Mouse (Mus musculus): ENCODE data around the gene Rgl2.
"Not testable (repeated sequence)": the region's sequence is repeated elsewhere in the genome, so short reads cannot be mapped to it uniquely, and the experiment has no call there.

Rgl2 gene

GRCm38 (mm10) chr17:33936993-33937392 is 7.7 kb downstream of the Rgl2 start:
- in situ Hi-C loops (cut with MboI; ENCODE audit: low pct_unique_long_range_greater_than_20kb in 1 of 2, low sequenced_read_pairs in 2 of 2, unreplicated experiment in 1 of 2) = no loop called here

GRCm38 (mm10) chr17:33938783-33939182 is 9.4 kb downstream of the Rgl2 start:
- in situ Hi-C loops (cut with MboI; ENCODE audit: low pct_unique_long_range_greater_than_20kb in 1 of 2, low sequenced_read_pairs in 2 of 2, unreplicated experiment in 1 of 2) = no loop called here

DNA sequence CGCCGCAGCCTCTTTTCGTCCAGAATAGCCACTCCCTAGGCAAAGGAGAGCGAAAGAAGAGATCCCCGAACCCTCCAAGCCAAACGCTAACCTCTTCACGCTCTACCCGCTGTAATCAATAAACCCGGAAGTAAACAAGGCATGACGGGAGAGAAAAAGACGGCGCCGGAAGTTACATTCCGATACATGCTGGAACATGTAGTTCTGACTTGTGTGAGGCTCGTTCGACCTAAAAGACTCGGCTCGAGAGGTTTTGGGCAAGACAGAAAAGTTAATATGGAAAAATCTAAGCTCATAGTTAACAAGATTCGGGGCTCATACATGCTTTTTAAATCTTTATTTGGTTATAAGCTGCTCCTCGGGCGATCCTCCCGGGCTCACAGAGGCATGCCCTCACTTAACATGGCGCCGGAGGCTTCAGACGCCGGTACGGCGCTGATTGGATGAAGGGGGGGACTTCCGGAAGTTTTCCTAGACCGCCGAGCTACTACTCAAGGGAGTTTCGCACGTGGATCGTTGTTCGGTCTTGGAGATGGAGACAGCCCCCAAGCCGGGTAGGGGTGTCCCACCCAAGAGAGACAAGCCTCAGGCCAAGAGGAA is 11.0 kb downstream of the Rgl2 start, which contains the start of the genes Pfdn6 and Wdr46:
TSS of gene Pfdn6 (minus strand) at position 138 of the 600 bp plus-strand sequence.
TSS of gene Wdr46 (plus strand) at position 455 of the 600 bp plus-strand sequence.
- in situ Hi-C loops (cut with MboI; ENCODE audit: low pct_unique_long_range_greater_than_20kb in 1 of 2, low sequenced_read_pairs in 2 of 2, unreplicated experiment in 1 of 2) = no loop called here

DNA sequence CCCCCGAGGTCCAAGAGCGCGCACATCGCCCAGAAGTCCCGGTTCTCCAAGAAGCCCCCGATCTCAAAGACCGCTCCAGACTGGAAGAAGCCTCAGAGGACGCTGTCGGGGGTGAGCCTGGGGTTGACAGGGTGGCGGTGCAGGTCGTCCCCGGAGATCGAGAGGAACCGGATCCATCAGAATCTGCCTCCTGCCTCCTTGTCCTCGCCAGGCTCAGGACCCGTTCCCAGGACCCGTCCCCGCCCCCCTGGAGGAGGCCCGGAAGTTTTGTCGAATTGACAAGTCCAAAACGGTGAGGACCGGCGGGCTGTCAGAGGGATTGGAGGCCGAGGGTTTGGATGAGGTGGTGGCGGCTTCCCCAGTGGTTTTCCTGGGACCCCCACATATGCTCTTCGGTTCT is 11.6 kb downstream of the Rgl2 start:
- in situ Hi-C loops (cut with MboI; ENCODE audit: low pct_unique_long_range_greater_than_20kb in 1 of 2, low sequenced_read_pairs in 2 of 2, unreplicated experiment in 1 of 2) = no loop called here

DNA sequence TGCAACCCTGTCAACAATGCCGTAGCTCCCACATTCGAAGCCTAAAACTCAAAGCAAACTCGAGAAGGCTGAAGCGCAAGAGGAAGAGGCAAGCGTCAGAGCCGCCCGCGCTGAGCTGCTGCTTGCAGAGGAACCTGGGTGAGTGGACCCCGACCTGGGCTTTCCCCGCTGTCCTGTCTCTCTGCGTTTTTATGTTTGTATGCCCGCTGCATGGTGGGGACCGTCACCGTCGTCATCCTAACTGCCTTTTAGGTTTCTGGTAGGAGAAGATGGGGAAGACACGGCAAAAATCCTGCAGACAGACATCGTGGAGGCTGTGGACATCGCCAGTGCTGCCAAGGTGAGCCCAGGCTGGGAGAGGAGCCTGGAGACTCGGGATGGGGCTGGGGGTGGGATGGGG is 12.0 kb downstream of the Rgl2 start:
- in situ Hi-C loops (cut with MboI; ENCODE audit: low pct_unique_long_range_greater_than_20kb in 1 of 2, low sequenced_read_pairs in 2 of 2, unreplicated experiment in 1 of 2) = no loop called here

DNA sequence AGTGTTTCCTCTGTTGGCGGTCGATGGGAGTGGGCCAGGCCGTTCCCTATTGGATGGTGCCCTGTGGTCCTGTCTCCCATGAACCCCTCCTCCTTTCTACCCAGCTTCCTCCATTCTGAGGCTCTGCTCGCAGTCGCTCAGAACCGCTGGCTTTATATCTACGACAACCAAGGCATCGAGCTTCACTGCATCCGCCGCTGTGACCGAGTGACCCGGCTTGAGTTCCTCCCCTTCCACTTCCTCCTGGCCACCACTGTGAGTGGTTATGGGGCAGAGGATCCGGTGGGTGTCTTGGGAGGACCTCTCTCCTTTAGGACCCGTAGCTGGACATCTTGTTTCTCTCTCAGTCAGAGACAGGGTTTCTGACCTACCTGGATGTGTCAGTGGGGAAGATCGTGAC is 14.1 kb downstream of the Rgl2 start:
- in situ Hi-C loops (cut with MboI; ENCODE audit: low pct_unique_long_range_greater_than_20kb in 1 of 2, low sequenced_read_pairs in 2 of 2, unreplicated experiment in 1 of 2) = no loop called here

DNA sequence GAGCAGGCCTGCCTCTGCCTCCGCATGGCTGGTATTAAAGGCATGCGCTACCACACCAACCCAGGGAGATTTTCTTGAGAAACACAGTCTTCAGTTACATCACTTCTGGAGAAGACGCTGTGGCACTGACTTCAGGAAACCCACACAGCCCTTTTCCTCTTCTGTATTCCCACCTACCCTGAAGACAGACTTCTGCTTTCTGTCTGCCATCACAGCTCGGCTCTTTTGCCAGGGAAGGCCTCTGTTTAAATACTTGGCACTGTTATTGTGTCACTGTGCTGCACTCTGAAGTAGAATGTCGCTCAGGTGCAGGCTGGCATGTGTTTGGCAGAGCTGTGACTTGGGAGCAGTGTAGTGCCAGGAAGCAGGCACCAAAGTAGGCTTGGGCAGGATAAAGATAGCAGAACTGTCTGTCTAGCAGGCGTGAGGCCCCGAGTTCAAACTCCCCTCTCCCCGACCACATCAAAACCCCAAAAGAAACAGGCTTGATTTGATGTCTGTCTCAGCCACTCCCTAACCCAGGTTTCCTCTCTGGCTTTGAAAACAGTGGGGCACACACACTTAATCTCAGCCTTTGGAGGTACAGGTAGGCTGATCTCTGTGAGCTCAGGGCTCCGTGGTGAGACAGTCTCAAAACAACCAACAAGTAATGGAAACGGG is 18.2 kb downstream of the Rgl2 start:
- in situ Hi-C loops (cut with MboI; ENCODE audit: low pct_unique_long_range_greater_than_20kb in 1 of 2, low sequenced_read_pairs in 2 of 2, unreplicated experiment in 1 of 2) = no loop called here

DNA sequence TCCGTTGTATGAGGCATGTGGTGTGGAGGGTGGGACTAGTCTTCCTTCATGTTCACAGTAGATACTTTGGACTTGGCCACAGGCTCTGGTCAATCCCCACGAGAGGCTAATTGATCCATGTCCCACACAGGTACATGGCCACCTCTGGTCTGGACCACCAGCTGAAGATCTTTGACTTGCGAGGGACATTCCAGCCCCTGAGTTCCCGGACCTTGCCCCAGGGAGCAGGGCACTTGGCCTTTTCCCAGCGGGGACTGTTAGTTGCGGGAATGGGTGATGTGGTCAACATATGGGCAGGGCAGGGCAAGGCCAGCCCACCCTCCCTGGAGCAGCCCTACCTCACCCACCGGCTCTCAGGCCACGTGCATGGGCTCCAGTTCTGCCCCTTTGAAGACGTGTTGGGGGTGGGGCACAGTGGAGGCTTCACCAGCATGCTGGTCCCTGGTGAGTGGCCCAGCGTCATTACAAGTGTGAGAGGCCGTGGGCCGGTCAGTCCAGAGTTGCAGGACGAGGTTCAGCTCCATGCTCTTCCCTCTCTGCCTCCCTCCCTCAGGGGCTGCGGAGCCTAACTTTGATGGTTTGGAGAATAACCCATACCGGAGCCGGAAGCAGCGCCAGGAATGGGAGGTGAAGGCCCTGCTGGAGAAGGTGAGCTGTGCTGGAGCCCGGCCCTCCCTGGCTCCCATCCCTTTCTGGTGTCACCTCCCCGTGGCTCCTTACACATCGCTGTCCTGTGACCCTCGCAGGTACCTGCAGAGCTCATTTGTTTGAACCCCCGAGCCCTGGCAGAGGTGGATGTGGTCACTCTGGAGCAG is 19.0 kb downstream of the Rgl2 start:
- in situ Hi-C loops (cut with MboI; ENCODE audit: low pct_unique_long_range_greater_than_20kb in 1 of 2, low sequenced_read_pairs in 2 of 2, unreplicated experiment in 1 of 2) = no loop called here

DNA sequence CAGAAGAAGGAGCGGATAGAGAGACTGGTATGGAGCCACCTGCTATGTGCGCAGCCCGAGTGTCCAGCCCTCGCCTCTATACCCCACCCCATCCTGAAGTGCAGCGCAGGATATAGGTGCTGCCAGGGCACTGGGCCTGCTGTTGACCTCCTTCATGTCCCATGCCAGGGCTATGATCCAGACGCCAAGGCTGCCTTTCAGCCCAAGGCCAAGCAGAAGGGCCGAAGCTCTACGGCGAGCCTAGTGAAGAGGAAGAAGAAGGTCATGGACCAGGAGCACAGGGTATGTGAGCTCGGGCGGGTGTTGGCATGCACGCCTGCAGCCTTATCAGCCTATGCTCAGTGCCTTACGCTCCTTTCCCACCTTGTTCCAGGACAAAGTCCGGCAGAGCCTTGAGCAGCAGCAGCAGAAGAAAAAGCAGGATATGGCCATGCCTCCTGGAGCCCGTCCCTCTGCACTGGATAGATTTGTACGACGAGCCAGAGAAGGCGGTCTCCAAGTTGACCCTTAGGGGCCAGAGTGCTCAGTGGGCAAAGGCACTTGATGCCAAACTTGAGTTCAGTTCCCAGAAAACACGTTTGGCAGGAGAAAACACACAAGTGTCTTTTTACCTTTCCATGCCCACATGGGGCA is 19.7 kb downstream of the Rgl2 start:
- in situ Hi-C loops (cut with MboI; ENCODE audit: low pct_unique_long_range_greater_than_20kb in 1 of 2, low sequenced_read_pairs in 2 of 2, unreplicated experiment in 1 of 2) = no loop called here

GRCm38 (mm10) chr17:33950131-33950625 is 20.8 kb downstream of the Rgl2 start:
- in situ Hi-C loops (cut with MboI; ENCODE audit: low pct_unique_long_range_greater_than_20kb in 1 of 2, low sequenced_read_pairs in 2 of 2, unreplicated experiment in 1 of 2) = no loop called here

GRCm38 (mm10) chr17:33951021-33951946 is 21.9 kb downstream of the Rgl2 start, which contains the start of gene B3galt4:
B3galt4 (minus strand) TSS chr17:33951488.
- in situ Hi-C loops (cut with MboI; ENCODE audit: low pct_unique_long_range_greater_than_20kb in 1 of 2, low sequenced_read_pairs in 2 of 2, unreplicated experiment in 1 of 2) = no loop called here

DNA sequence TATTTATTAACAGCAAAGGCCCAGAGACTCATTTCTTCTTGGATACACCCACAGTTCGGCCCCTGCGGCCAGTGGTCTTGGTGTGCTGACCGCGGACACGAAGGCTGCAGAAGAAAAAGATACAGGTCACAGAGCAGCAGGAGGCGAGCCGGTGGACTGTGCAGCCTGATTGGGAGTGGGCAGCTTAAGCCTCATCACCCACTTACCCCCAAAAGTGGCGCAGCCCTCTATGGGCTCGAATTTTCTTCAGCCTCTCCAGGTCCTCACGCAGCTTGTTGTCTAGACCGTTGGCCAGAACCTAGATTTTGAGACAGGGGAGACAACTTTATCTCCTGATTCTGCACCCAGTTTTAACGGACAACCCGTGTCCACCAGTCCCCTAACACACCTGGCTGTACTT is 22.7 kb downstream of the Rgl2 start:
- in situ Hi-C loops (cut with MboI; ENCODE audit: low pct_unique_long_range_greater_than_20kb in 1 of 2, low sequenced_read_pairs in 2 of 2, unreplicated experiment in 1 of 2) = not testable (repeated sequence)

- in situ Hi-C loops (cut with MboI; ENCODE audit: low pct_unique_long_range_greater_than_20kb in 1 of 2, low sequenced_read_pairs in 2 of 2, unreplicated experiment in 1 of 2) = no loop called here
These were observed 23.5 kb downstream of the Rgl2 start for GRCm38 (mm10) chr17:33952879-33953278.

DNA sequence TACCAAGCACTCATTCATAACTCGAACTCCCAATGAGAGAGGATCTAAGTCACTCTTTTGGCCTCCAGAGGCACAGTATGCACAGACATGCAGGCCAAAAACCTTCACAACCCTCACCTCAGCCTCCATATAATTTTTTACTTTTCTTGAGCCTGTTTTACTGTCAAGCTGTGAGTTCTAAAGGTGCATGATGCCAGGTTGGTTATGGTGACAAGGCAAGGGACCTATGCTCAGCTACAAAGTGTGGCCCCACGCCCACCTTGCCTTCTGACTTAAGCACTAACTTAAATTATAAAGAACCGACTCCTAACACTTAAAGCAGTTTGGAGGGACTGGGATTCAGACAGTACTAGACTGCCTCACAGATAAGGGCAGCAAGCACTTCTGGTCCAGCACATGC is 24.0 kb downstream of the Rgl2 start:
- in situ Hi-C loops (cut with MboI; ENCODE audit: low pct_unique_long_range_greater_than_20kb in 1 of 2, low sequenced_read_pairs in 2 of 2, unreplicated experiment in 1 of 2) = no loop called here

DNA sequence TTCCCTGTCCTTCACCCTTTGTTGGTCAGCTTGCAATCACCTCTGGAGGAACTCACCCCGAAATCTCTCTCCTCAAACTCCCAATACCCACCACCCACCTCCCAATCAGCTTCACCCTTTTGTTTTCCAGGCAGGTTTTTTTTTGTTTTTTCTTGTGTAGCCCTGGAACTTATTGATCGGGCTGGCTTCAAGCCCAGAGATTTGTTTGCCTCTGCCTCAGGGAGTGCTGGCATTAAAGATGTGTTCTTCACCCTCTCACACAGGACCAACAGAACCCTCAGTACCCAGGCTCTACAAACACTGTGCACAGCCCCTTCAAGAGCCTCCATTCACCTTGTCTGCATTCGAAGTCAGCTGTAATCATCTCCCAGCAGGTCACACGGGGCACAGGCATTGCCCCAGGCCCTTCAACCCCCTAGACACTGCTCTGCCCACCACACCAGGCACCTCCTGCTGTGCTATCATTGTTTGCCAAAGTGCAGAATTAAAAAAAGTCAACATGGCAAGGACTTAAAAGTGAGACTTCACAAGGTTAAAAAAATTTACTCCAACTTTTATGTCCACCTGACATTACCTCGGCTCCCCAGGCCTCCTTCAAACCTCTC is 24.7 kb downstream of the Rgl2 start:
- in situ Hi-C loops (cut with MboI; ENCODE audit: low pct_unique_long_range_greater_than_20kb in 1 of 2, low sequenced_read_pairs in 2 of 2, unreplicated experiment in 1 of 2) = no loop called here

DNA sequence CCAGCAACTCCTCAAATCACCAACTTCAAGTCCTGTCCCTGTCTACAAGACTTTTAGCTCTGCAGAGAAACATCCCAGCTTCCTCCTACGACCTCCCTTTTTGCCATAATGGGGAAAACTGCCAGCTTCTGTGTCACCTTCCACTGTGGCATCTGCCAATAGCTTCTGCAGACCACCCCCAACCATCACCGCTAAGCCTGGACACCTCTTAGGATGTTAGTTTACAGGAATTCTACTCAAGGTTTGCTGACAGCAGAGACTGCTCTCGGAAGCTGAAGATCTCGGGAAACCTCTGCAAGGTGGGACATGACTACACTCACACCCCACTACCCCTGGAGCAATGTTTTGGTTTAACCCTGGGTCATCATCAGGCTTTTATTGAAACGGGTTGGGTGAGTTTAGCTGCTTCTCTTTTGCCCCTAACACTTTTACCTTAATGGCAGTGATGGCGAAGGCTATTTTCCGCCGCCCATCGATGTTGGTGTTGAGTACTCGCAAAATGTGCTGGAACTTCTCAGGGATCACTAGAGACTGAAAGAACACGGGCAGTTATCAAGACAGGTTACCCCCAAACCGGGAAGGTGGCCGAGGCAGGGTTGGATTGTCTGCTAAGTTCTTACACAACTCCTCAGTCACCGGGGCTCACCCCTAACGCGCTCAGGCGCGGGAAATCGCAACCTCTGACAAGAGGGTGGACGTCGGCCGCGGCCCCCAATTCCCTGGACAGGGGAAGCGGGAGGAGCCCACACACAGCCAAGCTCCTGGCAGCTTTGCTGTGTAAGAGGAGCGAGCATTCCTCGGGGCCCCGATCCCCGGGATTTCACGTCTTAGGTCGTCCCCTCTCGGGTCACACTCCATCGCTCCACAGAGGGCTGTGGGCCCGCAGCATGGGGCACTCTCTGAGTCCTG is 25.6 kb downstream of the Rgl2 start:
- in situ Hi-C loops (cut with MboI; ENCODE audit: low pct_unique_long_range_greater_than_20kb in 1 of 2, low sequenced_read_pairs in 2 of 2, unreplicated experiment in 1 of 2) = no loop called here

Measured in mouse embryonic stem cell (cell line).